Mouse (Mus musculus) stomach, embryonic 14.5 days (tissue): Measurements from ENCODE around the gene Adamts9. TPM values are rescaled to one million over a fixed set of nuclear protein-coding genes. Genes with fewer than 3 reads are reported as not detected.

ENCODE experiments used
- ATAC-seq: fragments of 200-750 bp; cut with Nextera tagmentation; 2 replicates; pipeline ENCODE4 v1.8.0; 2017; ENCODE audit warnings: low read depth, moderate TSS enrichment; ENCODE audit not compliant: insufficient number of reproducible peaks, insufficient read depth, low FRiP score
- H3K27ac ChIP-seq: fragments of 300-500 bp; sonication (generic); 2 replicates; pipeline ENCODE4 v1.5.1; 2014; ENCODE audit warnings: mild to moderate bottlenecking, low read length, moderate library complexity, mixed read lengths
- H3K27me3 ChIP-seq: fragments of 300-500 bp; sonication (generic); 2 replicates; pipeline ENCODE4 v1.6.1; 2014; ENCODE audit warnings: low read length, control low read depth, mixed read lengths; ENCODE audit not compliant: control insufficient read depth, insufficient read depth
- H3K36me3 ChIP-seq: fragments of 300-500 bp; sonication (generic); 2 replicates; pipeline ENCODE4 v1.6.1; 2014; ENCODE audit warnings: mild to moderate bottlenecking, control low read depth, low read length, moderate library complexity, mixed read lengths; ENCODE audit not compliant: control insufficient read depth, insufficient read depth
- H3K4me1 ChIP-seq: fragments of 300-500 bp; sonication (generic); 2 replicates; pipeline ENCODE4 v1.6.1; 2014; ENCODE audit warnings: low read length, control low read depth, mixed read lengths; ENCODE audit not compliant: control insufficient read depth, insufficient read depth
- H3K4me2 ChIP-seq: fragments of 300-500 bp; sonication (generic); replicated peaks from 2 replicates; pipeline ENCODE4 v1.6.1; 2014; ENCODE audit warnings: low read depth, low read length, control low read depth
- H3K4me3 ChIP-seq: fragments of 300-500 bp; sonication (generic); 2 replicates; pipeline ENCODE4 v1.5.1; 2014; ENCODE audit warnings: low read depth, low read length, control low read depth
- H3K9ac ChIP-seq: fragments of 300-500 bp; sonication (generic); replicated peaks from 2 replicates; pipeline ENCODE4 v1.6.1; 2014; ENCODE audit warnings: low read depth, mild to moderate bottlenecking, control low read depth, low read length, moderate library complexity, mixed read lengths
- H3K9me3 ChIP-seq: fragments of 300-500 bp; sonication (generic); 2 replicates; pipeline ENCODE4 v1.6.1; 2016; ENCODE audit warnings: low read depth, low read length, control low read depth; ENCODE audit not compliant: control insufficient read depth
- WGBS: fragments of 180-500 bp; shearing (Covaris S2); extraction: QIAGEN DNeasy Blood & Tissue Kit; methylation state at CpG from one replicate; pipeline ENCODE4 v1.1.7; 2014; 5-methylcytosine and 5-hydroxymethylcytosine counted together
- polyA plus RNA-seq: library from polyadenylated mRNA; unstranded; fragments of >200 nt; fragmentation: Nextera tagmentation; extraction: Ambion mirVana; gene quantifications from 2 replicates; pipeline ENCODE4 v1.2.1, GENCODE M21; 2014

Adamts9 gene
- polyA plus RNA-seq, 1 experiment from 2014 or later: 9.9 TPM

DNA sequence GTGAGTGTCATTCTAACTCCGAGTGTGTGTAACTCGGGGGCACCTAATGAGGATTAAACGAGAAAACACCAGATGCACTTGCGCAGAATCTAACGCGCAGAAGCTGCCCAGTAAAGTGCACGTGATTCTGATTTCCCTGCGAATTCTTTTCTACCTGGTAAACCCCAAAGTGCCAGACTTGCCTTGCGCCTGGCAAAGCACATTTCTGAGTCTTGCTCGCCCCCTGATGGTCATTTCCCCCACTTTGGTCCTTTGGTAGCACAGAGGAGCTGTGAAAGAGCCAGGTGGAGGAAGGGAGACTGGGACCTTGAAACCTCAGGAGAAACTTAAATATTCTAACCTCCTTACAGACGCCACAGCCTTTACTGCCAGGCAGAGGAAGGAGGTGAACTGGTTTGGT is 199.7 kb downstream of the Adamts9 start:
- 12% methylated on average over 11 of the region's 11 CpGs for WGBS
- H3K27me3 ChIP-seq: no peaks in the 10 kb centered on the region
- ATAC-seq: no peak
- no peak overlapping the region for H3K4me3 ChIP-seq
- peak overlapping the region; percentile 15; the same call in 1 of the 2 replicates for H3K4me2 ChIP-seq
- H3K9me3 ChIP-seq: no peaks in the 10 kb centered on the region
- no peak overlapping the region for H3K9ac ChIP-seq
- no peak overlapping the region for H3K27ac ChIP-seq
- 0 out of 2 replicates have a peak, but pooled peaks cover 3% of the 10 kb centered on the region for H3K4me1 ChIP-seq
- no peaks in the 10 kb centered on the region for H3K36me3 ChIP-seq

DNA sequence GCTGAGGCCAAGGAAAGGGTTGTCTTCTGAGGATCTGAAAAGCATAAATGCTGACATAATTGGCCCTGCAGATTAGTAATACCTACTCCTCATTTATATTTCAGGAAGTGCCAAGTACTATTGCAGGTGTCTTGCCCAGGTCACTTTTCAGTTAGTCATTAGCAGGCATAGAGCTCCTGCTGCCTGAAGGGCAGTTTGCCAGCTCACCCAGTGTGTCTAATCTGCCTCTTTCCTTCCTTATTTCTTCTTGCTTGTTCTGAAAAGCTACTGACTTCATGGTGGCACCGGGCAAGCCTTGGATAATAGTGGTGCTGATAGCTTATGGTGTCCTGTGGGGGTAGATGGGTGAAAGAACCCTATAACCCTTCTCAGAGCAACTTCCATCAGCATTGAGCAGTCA is 206.2 kb downstream of the Adamts9 start:
- ATAC-seq: no peak
- WGBS: 98% methylated on average over 1 of the region's 1 CpGs
- H3K4me2 ChIP-seq: no peak overlapping the region
- no peaks in the 10 kb centered on the region for H3K27me3 ChIP-seq
- H3K27ac ChIP-seq: no peak overlapping the region
- no peaks in the 10 kb centered on the region for H3K4me1 ChIP-seq
- no peaks in the 10 kb centered on the region; the same call in 1 of the 2 replicates for H3K9me3 ChIP-seq
- no peaks in the 10 kb centered on the region for H3K36me3 ChIP-seq
- no peak overlapping the region for H3K4me3 ChIP-seq
- H3K9ac ChIP-seq: no peak overlapping the region

DNA sequence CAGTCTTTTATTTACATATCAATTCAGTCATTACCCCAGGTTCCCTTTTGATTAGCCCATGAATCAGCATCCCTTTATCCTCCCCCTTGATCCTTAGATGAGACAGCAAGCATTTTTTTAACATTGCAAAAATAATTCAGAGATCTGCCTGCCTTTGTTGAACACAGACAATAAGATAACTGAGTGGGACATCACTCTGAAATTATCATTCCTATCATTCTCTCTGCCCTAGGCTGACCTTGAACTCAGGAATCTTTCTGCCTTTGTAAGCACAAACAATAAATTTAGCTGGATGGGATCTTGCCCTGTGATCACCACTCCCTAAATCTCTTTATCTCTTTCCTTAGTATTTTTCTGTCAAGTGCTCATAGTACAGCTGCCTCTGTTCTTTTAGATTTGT is 209.6 kb downstream of the Adamts9 start:
- no peak overlapping the region for H3K27ac ChIP-seq
- H3K9me3 ChIP-seq: no peaks in the 10 kb centered on the region; the same call in 1 of the 2 replicates
- H3K36me3 ChIP-seq: no peaks in the 10 kb centered on the region
- no peaks in the 10 kb centered on the region for H3K27me3 ChIP-seq
- no peak for ATAC-seq
- H3K4me3 ChIP-seq: no peak overlapping the region
- H3K4me1 ChIP-seq: peaks cover 2% of the 10 kb centered on the region; the same call in 1 of the 2 replicates
- H3K4me2 ChIP-seq: no peak overlapping the region
- H3K9ac ChIP-seq: no peak overlapping the region

DNA sequence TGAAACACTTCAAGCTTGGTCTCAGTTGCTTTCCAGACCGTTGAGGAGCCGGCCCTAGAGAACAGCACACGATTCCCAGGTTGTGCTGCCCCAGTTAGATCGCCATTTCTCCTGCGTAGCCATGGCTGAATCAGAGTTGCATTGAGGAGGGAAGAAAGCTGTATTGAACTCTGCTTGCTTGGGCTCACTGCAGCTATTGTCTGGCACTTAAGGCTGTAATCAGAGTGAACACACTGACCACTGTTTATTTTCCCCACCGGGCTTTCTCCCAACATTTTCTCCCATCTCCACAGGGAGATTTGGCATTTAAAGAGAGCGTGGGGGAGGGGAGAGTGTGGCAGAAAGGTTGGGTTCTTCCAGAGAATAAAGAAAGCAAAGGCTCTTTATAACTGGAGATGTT is 214.8 kb downstream of the Adamts9 start:
- Histone ChIP-seq H3K9ac (no peak overlapping the region), H3K4me1 (peaks cover 15% of the 10 kb centered on the region), H3K9me3 (no peaks in the 10 kb centered on the region), H3K4me3 (no peak overlapping the region), H3K27ac (no peak overlapping the region), H3K36me3 (no peaks in the 10 kb centered on the region), H3K4me2 (no peak overlapping the region), H3K27me3 (no peaks in the 10 kb centered on the region)
- ATAC-seq: no peak
- 33% methylated on average over 7 of the region's 7 CpGs for WGBS

DNA sequence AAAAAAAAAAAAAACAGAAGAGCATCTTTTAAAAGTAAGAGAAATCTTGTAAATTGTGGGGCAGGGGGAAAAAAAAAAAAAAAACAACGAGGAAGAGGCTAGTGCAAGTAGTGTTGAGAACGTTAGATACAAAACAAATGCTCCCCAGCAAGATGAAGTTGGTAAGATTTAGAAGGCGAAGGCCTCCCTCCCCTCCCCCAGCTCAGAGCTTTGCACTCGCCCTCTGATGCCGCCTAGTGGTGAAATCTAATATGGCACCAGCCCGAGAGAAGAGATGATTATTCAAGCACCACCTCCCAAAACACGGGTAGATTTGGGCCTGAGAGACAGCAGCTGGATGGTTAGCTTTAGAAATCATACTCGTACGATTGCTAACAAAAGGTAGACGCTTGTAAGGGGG is 215.2 kb downstream of the Adamts9 start:
- Histone ChIP-seq H3K4me2 (no peak overlapping the region), H3K4me1 (peaks cover 15% of the 10 kb centered on the region), H3K27ac (no peak overlapping the region), H3K36me3 (no peaks in the 10 kb centered on the region), H3K9me3 (no peaks in the 10 kb centered on the region), H3K27me3 (no peaks in the 10 kb centered on the region), H3K9ac (no peak overlapping the region), H3K4me3 (no peak overlapping the region)
- WGBS: 3% methylated on average over 10 of the region's 10 CpGs
- ATAC-seq: no peak

DNA sequence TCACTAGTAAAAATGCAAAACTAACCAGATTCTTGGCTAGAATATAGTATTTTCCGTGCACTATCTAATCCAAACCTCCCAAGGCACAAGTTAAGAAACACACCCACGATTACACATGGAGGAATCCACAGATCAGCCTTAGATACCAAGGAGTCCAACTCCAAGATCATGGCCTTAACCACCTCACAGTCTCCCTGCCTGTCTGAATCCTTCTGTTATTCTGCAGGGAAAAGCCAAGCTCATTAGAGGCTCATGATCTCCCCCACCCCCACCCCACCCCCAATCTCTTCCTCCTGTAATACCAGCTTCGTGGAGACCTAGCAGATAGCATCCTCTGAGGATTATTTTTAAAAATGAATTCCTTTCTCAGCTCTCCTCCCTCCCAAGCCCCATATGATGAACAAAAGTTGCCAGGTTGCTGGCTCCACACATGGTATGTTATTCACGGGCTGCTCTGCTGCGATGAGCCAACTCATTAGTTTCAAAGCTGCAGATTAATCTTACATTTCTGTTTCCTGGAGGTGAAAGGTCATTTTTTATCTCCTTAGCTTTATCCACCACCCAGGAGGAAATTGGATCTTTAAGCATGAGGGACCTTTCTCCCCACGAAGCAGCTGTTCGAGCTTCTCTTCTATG is 215.8 kb downstream of the Adamts9 start:
- Histone ChIP-seq H3K4me2 (no peak overlapping the region), H3K4me1 (peaks cover 15% of the 10 kb centered on the region), H3K36me3 (no peaks in the 10 kb centered on the region), H3K9ac (no peak overlapping the region), H3K27ac (no peak overlapping the region), H3K27me3 (no peaks in the 10 kb centered on the region), H3K4me3 (no peak overlapping the region), H3K9me3 (no peaks in the 10 kb centered on the region)
- ATAC-seq: no peak
- 9% methylated on average over 7 of the region's 7 CpGs for WGBS

DNA sequence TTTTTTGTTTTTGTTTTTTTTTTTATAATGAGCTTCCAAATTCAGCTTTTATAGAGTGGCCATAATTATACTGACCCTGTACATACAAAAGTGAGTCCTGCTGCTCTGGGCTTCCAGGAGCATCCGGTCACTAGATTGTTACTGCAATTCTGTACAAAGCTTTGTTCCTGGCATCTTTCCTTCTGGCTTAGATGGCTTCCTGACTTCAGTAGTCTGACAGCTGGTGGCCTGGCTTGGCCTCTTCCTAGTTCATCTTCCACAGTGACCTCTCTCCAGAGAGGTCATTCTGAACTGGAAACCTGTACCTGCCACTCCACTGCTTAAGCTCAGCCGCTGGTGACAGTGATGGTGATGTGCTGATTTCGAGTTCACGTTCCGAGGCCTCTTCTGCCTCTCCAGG is 217.2 kb downstream of the Adamts9 start:
- peaks cover 15% of the 10 kb centered on the region for H3K4me1 ChIP-seq

DNA sequence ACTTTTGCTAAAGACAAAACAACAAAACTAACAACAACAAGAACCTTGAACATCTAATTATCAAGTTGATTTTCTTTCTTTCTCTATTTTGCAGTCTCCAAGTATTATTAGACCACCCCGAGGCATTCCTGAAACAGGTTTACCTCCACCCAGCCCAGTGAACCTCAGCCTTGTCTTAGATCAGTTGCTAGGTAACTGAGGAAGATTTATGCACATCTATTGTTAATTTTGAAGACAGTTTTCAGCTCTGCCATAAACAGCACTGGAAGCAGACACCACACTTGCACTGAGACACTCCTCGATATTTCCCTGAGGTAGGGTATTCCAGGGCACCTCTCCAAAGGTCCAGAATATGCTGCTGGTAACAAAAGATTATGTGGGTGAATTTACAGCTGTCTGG is 218.9 kb downstream of the Adamts9 start:
- Histone ChIP-seq H3K4me2 (no peak overlapping the region), H3K36me3 (no peaks in the 10 kb centered on the region), H3K4me3 (no peak overlapping the region), H3K4me1 (peaks cover 15% of the 10 kb centered on the region), H3K9me3 (no peaks in the 10 kb centered on the region), H3K27ac (no peak overlapping the region), H3K27me3 (no peaks in the 10 kb centered on the region), H3K9ac (no peak overlapping the region)
- ATAC-seq: no peak
- WGBS: 47% methylated on average over 2 of the region's 2 CpGs

More for the DNA sequence above, 217.2 kb downstream of the Adamts9 start:
- Histone ChIP-seq H3K4me2 (no peak overlapping the region), H3K27ac (no peak overlapping the region), H3K9ac (no peak overlapping the region), H3K27me3 (no peaks in the 10 kb centered on the region), H3K9me3 (no peaks in the 10 kb centered on the region), H3K36me3 (no peaks in the 10 kb centered on the region), H3K4me3 (no peak overlapping the region)
- ATAC-seq: no peak
- 73% methylated on average over 5 of the region's 5 CpGs for WGBS
